Mouse (Mus musculus) right cerebral cortex, adult 18-20 months (tissue): ENCODE measurements around the gene Olfr411.

Experiments
- DNase-seq: peaks from one replicate; pipeline ENCODE4 v3.0.0; 2022; ENCODE audit warnings: mixed read lengths

Gene Olfr411

DNA sequence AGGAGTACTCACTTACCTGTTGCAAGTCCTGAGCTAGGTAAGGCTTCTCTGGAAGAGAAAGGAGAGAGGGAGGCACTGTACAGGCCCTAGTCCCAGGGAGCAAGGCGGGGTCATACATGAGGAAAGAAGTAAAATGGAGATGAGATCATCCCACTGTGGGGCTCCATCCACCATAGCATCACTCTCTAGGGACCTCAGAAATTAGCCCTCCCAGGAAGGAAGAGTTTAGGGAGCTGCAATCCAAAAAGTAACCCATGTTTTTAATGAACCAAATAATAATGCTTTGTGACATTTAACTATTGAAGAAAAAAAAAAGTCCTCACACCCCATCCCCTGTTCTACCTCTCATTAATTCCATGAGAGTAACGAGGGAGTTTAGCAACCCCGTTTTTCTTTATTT, at the start of gene Olfr411:
Gene Olfr411 (minus strand): TSS at position 101 of the 400 bp plus-strand sequence.
- DNase-seq: no peak

- no peak for DNase-seq
Measured at GRCm38 (mm10) chr11:74402126-74402525, 49.7 kb upstream of the Olfr411 start.

- no peak for DNase-seq
Measured at GRCm38 (mm10) chr11:74395583-74395982, 43.1 kb upstream of the Olfr411 start.

DNA sequence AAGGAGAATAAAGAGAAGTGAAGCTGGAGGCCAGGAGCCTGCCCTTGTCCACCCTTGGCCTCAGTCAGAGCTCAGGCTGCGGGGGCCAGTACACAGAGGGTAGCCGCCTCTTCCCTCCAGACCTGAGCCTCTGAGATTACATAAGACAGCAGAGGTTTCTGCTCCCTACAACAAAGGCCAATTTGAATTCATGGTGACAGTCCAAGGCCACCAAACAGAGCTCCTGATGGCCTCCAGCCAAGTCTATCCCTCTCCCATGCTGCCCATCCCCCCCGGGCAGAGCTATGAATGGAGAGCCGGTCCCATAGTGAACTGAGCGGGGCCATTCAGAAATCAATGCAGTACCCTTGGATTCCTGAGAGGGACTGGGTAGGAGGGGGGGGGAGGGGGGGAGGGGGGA, 41.0 kb upstream of the Olfr411 start:
- DNase-seq: no peak

DNA sequence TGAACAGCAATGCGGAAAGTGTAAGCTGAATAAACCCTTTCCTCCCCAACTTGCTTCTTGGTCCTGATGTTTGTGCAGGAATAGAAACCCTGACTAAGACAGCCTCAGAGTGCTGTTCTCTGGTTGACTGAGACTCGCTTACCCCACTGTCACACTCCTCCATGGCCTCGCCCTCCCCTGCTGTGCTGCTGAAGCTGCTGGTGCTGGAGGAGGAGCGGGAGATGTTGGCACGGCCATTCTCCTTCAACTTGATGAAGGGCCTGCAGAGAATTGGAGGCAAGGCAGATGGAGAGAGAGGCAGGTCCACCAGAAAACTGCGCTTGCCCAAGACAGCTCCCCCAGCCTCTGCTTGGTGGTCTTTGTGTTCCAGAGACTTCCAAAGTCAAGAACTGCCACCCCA, 40.5 kb upstream of the Olfr411 start:
- no peak for DNase-seq

- no peak for DNase-seq
Measured at GRCm38 (mm10) chr11:74391899-74392298, 39.4 kb upstream of the Olfr411 start.

GRCm38 (mm10) chr11:74387203-74387602, 34.8 kb upstream of the Olfr411 start:
- DNase-seq: no peak

DNA sequence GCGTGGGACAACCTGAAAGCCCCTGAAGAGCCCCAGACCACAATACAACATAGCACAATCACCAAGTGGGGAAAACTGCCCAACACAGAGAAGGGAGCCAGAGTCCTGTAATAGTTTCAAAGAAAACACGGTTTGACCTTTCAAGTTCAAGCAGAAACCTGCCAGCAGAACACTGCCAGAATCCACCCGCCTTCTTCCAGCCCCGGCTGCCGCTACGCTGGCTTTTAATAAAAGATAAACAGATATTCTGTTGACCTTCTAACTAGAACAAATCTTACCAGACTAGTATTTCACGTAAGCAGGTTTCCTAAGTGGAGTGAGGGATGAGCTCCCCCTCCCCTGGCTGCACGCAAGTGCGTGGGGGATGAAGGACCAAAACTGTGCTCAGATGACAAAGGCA, 33.2 kb upstream of the Olfr411 start:
- no peak for DNase-seq

GRCm38 (mm10) chr11:74379166-74379873, 26.9 kb upstream of the Olfr411 start:
- DNase-seq: no peak

DNA sequence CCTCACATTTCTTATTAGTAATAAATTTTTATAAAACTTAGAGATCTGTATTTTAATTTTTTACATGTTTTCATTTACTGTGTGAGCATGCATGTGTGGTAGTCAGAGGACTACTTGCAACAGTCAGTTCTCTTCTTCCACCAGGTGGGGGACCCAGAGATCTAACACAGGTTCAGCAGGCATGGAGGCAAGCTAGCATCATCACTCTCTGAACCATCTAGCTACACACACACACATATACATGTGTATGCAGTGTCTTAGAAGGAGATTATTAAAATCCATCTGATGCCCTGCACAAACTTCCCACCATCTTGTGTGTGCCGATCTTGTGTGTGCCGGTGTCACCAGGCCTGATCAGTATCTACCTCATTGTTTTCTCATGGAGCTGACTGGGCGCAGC, 24.4 kb upstream of the Olfr411 start:
- peak; percentile 75 for DNase-seq

DNA sequence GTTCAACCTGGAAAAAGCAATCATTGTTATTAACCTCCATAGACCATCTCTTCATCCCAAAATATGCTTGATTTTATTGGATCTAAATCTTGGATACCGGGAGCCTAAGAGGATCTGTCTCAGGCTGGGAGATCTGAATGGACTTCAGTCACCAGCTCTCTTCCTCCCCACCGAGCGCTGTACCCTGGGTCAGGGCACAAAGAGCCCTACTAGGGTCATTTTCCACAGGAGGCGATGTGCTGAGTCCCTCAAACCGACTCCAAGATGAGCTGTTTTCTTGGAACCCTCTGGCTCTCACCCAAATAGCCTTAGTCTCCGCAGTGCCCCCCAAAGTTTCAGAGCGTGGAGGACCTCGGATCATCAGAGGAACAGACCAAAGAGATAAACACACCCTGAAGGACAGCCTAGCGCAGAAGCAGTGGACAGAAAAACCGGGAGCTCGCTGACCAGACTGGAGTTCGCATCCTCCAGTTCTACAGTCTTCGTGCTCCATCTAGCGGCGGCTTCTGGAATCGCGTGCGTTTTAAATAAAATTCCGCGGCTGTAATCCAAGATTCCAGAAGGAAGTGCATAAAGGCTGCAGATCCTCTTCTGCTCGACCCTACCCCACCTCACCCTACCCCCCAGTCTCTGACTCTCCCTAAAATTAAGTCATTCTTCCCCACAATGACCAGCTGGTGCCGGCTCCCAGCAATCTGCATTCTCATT, 19.1 kb upstream of the Olfr411 start:
- DNase-seq: peak; percentile 74

GRCm38 (mm10) chr11:74361769-74362168, 9.3 kb upstream of the Olfr411 start, which contains the start of gene Olfr412:
Gene Olfr412, plus strand, starts transcription at chr11:74362069.
- no peak for DNase-seq

GRCm38 (mm10) chr11:74337931-74338330, 14.5 kb downstream of the Olfr411 start, which contains the start of gene Olfr410:
Gene Olfr410, minus strand, starts transcription at chr11:74338031.
- DNase-seq: no peak

GRCm38 (mm10) chr11:74328781-74329180, 23.7 kb downstream of the Olfr411 start:
- no peak for DNase-seq

GRCm38 (mm10) chr11:74326044-74326443, 26.4 kb downstream of the Olfr411 start:
- no peak for DNase-seq
